Mouse (Mus musculus) layer of hippocampus, adult 2 months (tissue): ENCODE data around the gene Rnf150. TPM values are rescaled to one million over a fixed set of nuclear protein-coding genes. Genes with fewer than 3 reads are reported as not detected.

Experiments
- DNase-seq, 2 experiments: peaks; one replicate each; pipeline ENCODE4 v3.0.0; 2022; ENCODE audit warnings: low spot score in 2 of 2
- H3K27ac ChIP-seq: fragments of 200-600 bp; 2 replicates; pipeline ENCODE4 v1.8.1; 2022
- H3K4me3 ChIP-seq: fragments of 200-600 bp; 2 replicates; pipeline ENCODE4 v1.8.1; 2022; ENCODE audit warnings: mild to moderate bottlenecking
- CTCF ChIP-seq: fragments of 200-600 bp; conservative IDR thresholded peaks from 2 replicates; pipeline ENCODE4 v1.8.1; 2022; ENCODE audit warnings: antibody characterized with exemption, mild to moderate bottlenecking, moderate library complexity
- total RNA-seq, 2 experiments: library from RNA; stranded (reverse); gene quantifications; 2 replicates each; pipeline ENCODE4 v1.2.3; 2021

Rnf150 gene
- total RNA-seq, 2 experiments from 2014 or later = 49.7 to 50.7 TPM

DNA sequence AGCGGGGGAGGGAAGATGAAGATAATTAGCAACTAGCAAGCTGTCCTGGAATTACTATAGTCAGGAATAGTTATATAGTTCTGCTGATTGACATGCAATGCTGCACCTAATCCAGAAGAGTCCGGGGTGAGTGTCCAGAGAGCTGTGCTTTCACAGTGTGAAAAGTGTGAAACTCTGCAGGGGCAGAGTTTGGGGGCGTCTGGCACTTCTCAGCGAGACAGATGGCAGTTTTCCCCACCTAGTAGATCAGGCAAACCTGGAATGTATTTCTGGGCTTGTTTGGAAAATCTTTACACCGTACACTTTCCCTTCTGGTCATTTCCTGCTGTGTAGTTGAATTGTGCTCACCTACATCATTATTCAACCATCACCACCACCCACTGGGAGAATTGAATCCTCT lies 148.6 kb downstream of the Rnf150 start:
- TF ChIP-seq CTCF = no peak
- Histone ChIP-seq H3K4me3 (no peak overlapping the region), H3K27ac (no peak overlapping the region)
- DNase-seq = no peak

DNA sequence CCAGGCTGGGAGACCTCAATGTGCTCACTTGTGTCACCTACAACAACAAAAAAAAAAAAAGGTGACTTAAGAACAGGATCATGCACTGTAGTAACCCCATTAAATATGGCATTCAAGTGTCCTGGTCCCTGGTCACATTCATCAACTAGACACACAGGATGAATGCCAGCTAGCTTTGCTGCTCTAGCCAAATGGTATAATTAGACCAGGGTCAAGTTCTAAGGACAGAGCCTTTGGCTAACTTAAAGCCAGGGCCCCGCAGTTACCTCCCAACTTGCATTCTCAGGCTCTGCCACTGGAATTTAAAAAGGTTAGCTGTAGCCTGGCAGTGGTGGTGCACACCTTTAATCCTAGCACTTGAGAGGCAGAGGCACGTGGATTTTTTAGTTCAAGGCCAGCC lies 165.1 kb downstream of the Rnf150 start:
- no peak for DNase-seq
- Histone ChIP-seq H3K27ac (no peak overlapping the region), H3K4me3 (no peak overlapping the region)
- TF ChIP-seq CTCF = no peak

DNA sequence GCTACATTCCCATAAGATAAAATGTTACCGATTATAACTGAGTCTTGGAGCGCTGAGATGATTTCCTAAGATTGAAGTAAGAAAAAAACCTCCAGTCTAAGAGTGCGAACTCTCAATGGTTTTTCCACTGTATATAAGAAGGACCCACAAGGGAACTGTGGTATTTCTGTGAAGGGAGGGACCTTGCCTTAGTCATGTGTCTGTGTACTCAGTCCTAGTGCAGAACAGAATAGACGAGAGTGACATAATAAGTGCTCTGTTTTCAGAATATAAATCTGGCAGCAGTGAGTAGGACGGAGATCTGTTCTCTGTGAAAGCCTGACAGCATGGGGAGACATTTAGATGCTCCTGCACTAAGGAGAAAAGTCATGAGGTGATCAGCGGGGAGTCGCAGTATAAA lies 169.6 kb downstream of the Rnf150 start:
- peak; percentile 39 to 61 for DNase-seq
- H3K27ac ChIP-seq = peak overlapping the region; percentile 79
- no peak for TF ChIP-seq CTCF
- H3K4me3 ChIP-seq = no peak overlapping the region

DNA sequence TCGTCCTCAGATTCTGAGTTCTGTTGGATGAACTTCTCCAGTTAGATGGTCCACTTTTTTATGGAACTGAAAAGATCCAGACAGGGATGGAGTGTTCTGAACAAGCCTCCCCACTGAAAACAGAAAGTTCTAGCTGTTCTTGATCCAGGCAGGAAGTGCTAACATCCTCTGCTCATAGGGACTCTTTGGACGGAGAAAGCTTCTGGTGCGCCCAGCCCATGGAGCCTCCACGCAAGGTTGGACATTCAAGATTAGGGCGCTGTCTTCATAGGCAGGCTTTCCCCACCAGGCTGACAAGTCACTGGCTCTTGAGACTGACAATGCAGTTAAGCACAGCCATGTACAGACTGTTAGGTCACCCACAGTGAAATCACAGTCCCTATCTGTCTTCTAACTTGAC lies 172.0 kb downstream of the Rnf150 start:
- no peak for DNase-seq
- no peak overlapping the region for H3K27ac ChIP-seq
- no peak for TF ChIP-seq CTCF
- H3K4me3 ChIP-seq = no peak overlapping the region

DNA sequence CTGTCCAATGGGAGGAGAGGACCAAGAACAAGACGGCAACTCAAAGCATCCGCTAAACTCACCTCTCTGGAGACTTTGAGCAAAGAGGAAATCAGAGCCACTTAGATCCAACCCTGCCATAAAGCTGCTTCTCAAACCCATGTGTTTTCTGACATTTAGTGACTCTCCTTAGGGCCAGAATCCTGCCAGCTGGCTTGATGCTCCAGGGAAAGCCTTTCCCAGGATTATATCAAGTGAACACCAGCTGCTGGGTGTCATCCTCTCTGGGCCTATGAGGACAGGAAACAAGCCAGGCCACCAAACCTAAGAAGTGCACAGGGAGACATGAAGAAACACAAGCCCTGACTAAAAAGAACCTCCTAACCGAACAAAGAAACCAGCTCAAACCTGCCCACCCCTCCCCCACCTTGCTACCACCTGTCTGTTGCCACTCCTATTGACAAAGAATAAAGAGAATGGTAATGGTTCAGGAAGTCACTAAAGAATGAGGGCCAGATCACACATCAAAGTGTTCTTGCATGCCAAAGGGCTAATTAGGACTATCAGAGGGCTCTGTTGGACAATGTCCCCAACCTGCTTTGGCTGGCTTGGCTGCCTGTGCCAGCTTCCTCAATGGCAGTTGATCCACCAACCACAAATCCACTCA lies 173.5 kb downstream of the Rnf150 start:
- Histone ChIP-seq H3K27ac (peak overlapping the region; percentile 3; the same call in 1 of the 2 replicates), H3K4me3 (no peak overlapping the region)
- DNase-seq = no peak
- TF ChIP-seq CTCF = no peak

DNA sequence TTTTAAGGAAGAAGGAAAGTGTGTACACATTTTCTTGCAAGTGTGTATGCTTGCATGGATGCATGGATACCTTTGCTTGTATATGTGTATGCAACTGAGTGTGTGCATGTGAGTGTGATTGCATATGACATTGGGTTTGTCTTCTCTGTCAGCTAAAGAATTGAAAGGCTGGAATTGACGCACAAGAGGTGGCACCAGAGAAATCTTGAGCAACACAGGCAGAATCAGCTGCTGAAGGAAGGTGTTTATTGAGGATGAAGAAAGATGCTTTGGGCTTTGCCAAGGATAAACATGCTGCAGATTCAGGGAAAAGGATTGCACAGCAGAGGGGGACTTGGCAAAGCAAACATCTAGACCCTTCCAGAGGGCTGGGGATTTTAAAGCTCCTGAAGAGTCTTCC lies 174.2 kb downstream of the Rnf150 start:
- no peak overlapping the region for H3K4me3 ChIP-seq
- peak overlapping the region; percentile 4 for H3K27ac ChIP-seq
- no peak for TF ChIP-seq CTCF
- DNase-seq = no peak

GRCm38 (mm10) chr8:83038575-83038974 lies 175.4 kb downstream of the Rnf150 start:
- peak; percentile 65 to 73 for DNase-seq
- Histone ChIP-seq H3K27ac (peak overlapping the region; percentile 19; the same call in 1 of the 2 replicates), H3K4me3 (no peak overlapping the region)
- no peak for TF ChIP-seq CTCF

GRCm38 (mm10) chr8:83041440-83041839 lies 178.3 kb downstream of the Rnf150 start:
- DNase-seq = no peak
- no peak overlapping the region for H3K4me3 ChIP-seq
- no peak overlapping the region for H3K27ac ChIP-seq
- TF ChIP-seq CTCF = no peak

DNA sequence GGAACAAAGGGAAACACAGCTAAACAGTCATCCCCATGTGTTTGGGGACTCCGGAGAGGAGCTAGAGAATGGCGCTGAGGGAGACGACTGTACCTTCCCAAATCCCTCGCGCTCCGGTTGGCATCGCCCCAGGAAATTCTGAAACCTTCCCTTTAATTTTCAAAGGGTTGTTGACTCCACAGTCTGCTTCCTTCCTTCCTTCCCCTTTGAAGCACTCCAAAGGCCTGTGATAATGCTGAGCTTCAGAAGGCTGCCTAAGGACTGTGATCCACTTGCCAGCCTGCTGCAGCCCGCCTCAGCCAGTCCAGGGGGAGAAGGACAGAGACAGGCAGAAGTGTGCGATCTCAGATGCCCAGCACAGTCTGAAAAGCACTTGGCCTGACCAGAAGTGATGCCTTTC lies 183.8 kb downstream of the Rnf150 start:
- Histone ChIP-seq H3K27ac (no peak overlapping the region), H3K4me3 (no peak overlapping the region)
- DNase-seq = no peak
- no peak for TF ChIP-seq CTCF

GRCm38 (mm10) chr8:83048527-83048926 lies 185.4 kb downstream of the Rnf150 start:
- Histone ChIP-seq H3K27ac (peak overlapping the region; percentile 86), H3K4me3 (no peak overlapping the region)
- DNase-seq = no peak
- TF ChIP-seq CTCF = no peak

DNA sequence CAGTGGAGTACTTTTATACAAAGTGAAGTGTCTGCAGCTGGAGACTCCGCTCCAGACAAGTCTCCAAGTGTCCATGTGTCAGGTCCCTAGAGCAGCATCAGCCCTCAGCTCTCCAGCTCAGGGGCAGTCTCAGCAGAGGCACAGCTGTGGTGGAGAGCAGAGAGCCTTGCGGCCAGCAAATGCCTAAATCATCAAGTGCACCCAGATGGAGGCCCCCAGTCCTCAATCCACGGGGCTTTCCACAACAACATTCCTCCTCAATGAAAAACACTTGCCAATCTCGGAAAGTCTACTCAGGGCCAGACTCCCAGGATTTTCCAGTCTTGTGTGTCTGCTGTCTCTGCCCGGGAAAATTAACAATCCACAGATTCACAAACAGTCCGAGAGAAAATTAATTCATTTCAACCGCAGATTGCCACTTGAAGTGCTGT lies 186.0 kb downstream of the Rnf150 start:
- DNase-seq = no peak
- no peak for TF ChIP-seq CTCF
- H3K4me3 ChIP-seq = no peak overlapping the region
- peak overlapping the region; percentile 86 for H3K27ac ChIP-seq

- peak overlapping the region; percentile 86 for H3K27ac ChIP-seq
- no peak for TF ChIP-seq CTCF
- no peak overlapping the region for H3K4me3 ChIP-seq
- peak; percentile 52 to 55 for DNase-seq
Measured at GRCm38 (mm10) chr8:83049616-83050015, 186.5 kb downstream of the Rnf150 start.

GRCm38 (mm10) chr8:83052896-83053295 lies 189.7 kb downstream of the Rnf150 start:
- no peak for DNase-seq
- TF ChIP-seq CTCF = no peak
- Histone ChIP-seq H3K27ac (no peak overlapping the region), H3K4me3 (no peak overlapping the region)

DNA sequence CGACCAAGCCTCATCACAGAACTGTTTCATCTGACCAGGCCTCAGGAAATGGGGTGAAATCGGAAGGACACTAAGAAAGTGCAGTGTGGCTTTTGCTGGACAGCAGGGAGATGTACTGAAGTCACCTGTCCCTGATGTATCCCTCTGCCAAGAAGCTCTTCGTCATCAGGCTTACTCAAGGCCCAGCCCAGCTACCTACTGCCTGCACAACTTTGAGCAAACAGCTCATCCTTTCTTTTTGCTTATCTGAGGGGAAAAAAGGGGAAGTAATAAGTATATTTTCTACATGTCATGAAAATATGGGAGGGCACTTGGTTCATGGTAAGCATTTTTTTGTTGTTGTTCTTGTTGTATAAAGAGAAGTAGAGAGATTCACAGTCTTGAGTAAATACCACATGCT lies 191.6 kb downstream of the Rnf150 start:
- no peak for TF ChIP-seq CTCF
- no peak for DNase-seq
- H3K27ac ChIP-seq = no peak overlapping the region
- no peak overlapping the region for H3K4me3 ChIP-seq
